Mouse (Mus musculus) lung, adult 2 months (tissue): ENCODE results near the gene Eps15l1.

Experiments used
- CTCF ChIP-seq: fragments of 200-500 bp; IDR thresholded peaks from 2 replicates; pipeline ENCODE4 v1.5.1; 2011; ENCODE audit warnings: mild to moderate bottlenecking, low read length, control low read depth; ENCODE audit not compliant: insufficient read depth
- POLR2A ChIP-seq: fragments of 200-500 bp; IDR thresholded peaks from 2 replicates; pipeline ENCODE4 v1.6.1; 2011; ENCODE audit warnings: low read depth, mild to moderate bottlenecking, control low read depth, low read length, borderline replicate concordance; ENCODE audit errors: extremely low read depth

DNA sequence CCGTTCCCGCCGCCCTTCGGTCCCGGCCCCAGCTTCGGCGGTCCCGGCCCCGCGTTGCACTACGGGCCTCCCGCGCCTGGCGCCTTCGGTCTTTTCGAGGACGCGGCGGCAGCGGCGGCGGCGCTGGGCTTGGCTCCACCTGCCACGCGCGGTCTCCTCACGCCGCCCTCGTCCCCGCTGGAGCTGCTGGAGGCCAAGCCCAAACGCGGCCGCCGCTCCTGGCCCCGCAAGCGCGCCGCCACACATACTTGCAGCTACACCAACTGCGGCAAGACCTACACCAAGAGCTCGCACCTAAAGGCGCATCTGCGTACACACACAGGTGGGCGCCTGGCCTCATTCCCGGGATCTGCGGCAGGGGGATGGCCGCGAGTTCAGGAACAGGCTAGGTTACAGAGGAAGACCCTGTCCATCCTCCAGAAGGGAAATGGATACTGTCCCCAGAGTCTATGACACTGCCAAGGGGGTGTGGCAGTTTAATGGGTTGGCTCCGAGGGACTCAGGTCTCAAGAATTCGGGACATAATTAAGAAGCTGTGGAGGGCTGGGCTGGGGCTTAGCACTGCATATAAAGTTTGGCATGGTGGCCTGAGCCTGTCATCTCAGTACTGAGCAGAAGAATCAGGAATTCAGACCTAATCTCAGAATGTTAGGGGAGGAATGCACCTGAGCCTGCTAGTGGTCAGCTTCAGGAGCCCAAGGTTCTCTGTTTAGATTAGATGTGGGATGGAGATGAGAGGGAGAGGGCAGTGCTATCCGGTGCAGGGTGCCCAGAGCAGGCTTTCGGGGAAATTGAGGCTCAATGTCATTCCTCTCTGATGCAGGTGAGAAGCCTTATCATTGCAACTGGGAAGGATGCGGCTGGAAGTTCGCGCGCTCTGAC is 101.1 kb downstream of the Eps15l1 start:
- TF ChIP-seq CTCF = no peak
- TF ChIP-seq POLR2A = peak; percentile 47; the same call in 1 of the 2 replicates
